Mouse (Mus musculus): ENCODE results near the gene Txndc5. TPM values are rescaled to one million over a fixed set of nuclear protein-coding genes. Genes with fewer than 3 reads are reported as not detected.

Gene Txndc5
- polyA plus RNA-seq (2015; fragmentation: Nextera tagmentation; extraction: Ambion mirVana), result 56.0 and 60.5 TPM in 2 replicates

DNA sequence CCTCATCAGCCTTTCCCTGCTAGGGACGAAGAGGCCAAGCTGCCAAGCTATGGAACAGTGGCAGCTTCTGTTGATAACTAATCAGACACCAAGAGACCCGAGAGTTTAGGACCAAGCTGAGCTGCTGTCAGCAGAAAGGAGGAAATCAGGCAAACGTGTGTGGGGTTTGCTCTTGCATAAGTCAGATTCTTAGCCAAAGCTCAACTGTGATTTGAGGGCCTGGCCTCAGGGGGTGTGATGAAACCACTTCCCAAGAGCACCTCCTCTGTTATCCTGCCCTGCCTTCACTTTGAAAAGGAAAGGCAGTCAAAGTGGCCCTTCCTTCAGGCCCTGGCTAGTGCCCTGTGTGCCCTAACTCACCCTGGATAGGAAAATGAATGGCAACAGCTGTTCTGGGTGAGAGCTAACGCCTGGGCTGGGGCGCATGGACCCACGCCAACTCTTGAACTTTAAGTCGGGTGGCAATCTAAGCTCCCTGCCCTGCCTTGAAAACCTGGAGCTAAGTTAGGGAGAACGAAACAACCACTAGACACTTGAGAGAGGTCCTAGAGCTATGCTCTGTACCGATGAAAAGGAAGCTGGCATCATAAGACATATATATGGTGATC, at the start of gene Txndc5:
Gene Txndc5, minus strand, starts transcription at position 138 of the 608 bp plus-strand sequence.
- Histone ChIP-seq H3K27ac (replicated peaks) (peak within 1 kb of the TSS; percentile 76), H3K9ac (replicated peaks) (peak within 1 kb of the TSS; percentile 72), H3K9me3 (no peaks in the 10 kb centered on the region), H3K27me3 (no peaks in the 10 kb centered on the region), H3K36me3 (no peaks in the 10 kb centered on the region), H3K4me2 (replicated peaks) (peak within 1 kb of the TSS; percentile 86), H3K4me1 (peaks cover 15% of the 10 kb centered on the region), H3K4me3 (peak within 1 kb of the TSS; percentile 75)
- ATAC-seq (replicated peaks), result peak; percentile 18
- 54% methylated on average over 9 of the region's 9 CpGs for WGBS

DNA sequence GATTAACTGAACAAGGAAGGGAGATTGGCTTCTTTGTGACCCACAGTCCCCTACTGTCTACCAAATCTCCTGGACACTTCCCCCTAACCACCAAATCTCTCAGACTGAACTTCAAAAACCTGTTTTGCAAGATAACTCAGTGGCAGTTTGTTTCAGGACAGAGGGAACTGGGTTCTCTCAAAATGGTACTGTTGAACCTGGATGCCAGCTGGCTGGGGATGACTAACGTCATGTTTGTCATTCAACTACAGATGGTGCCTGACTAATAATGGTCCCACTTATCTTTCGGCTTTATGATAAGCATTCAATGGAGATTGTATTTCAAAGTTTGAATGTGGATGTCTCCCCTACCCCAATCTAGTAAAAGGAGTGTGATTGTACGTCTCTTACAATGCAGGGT, 46.0 kb upstream of the Txndc5 start:
- Histone ChIP-seq H3K9ac (replicated peaks) (no peak overlapping the region), H3K9me3 (no peaks in the 10 kb centered on the region), H3K4me1 (no peaks in the 10 kb centered on the region), H3K36me3 (no peaks in the 10 kb centered on the region), H3K4me2 (replicated peaks) (no peak overlapping the region), H3K4me3 (no peak overlapping the region), H3K27me3 (no peaks in the 10 kb centered on the region), H3K27ac (replicated peaks) (no peak overlapping the region)
- ATAC-seq (replicated peaks), result no peak
- 67% methylated on average over 3 of the region's 3 CpGs for WGBS

DNA sequence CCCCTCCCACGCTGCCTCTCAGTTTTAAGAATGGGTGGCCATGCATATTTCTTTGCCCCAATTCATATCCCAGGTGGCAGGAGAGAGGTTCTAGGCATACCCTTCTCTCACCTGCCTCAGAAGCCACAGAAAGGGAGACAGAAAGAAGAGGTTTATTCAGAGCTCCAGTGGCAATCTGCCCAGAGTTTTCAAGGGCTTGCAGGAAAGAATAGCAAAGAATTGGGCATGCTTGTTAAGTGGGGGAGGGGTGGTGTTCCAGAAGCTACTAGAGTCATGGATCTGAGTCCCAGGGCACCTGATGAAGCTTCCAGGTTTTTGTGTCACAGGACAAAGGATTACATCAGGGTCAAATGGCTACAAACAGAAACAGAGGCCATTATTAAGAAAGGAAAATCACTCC, 44.7 kb upstream of the Txndc5 start:
- Histone ChIP-seq H3K9me3 (no peaks in the 10 kb centered on the region), H3K27ac (replicated peaks) (no peak overlapping the region), H3K9ac (replicated peaks) (no peak overlapping the region), H3K4me2 (replicated peaks) (no peak overlapping the region), H3K4me1 (no peaks in the 10 kb centered on the region), H3K27me3 (no peaks in the 10 kb centered on the region), H3K36me3 (no peaks in the 10 kb centered on the region), H3K4me3 (no peak overlapping the region)
- WGBS, result 94% methylated on average over 1 of the region's 1 CpGs
- no peak for ATAC-seq (replicated peaks)

DNA sequence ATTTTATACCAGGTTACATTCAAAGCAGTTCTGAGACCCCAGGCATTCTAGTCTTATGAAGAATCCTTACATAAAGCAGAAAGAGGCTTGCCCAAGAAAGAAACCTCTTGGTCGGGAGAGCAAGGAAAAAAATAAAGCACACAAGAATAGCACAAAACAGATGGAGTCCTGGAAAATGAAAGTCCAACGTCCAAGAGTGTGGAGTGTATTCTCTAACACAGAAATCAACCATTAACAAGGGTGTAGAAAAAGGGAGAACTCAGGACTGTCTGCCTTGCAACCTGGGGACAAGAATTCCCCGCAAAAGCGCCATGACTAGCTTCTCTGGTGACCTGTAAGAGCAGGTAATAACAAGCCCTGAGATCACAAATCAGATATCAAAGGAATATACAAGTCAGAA, 36.6 kb upstream of the Txndc5 start:
- ATAC-seq (replicated peaks), result no peak
- Histone ChIP-seq H3K4me3 (no peak overlapping the region), H3K27ac (replicated peaks) (no peak overlapping the region), H3K4me1 (no peaks in the 10 kb centered on the region), H3K36me3 (no peaks in the 10 kb centered on the region), H3K9ac (replicated peaks) (no peak overlapping the region), H3K4me2 (replicated peaks) (no peak overlapping the region), H3K9me3 (no peaks in the 10 kb centered on the region), H3K27me3 (no peaks in the 10 kb centered on the region)
- WGBS, result 69% methylated on average over 4 of the region's 4 CpGs

DNA sequence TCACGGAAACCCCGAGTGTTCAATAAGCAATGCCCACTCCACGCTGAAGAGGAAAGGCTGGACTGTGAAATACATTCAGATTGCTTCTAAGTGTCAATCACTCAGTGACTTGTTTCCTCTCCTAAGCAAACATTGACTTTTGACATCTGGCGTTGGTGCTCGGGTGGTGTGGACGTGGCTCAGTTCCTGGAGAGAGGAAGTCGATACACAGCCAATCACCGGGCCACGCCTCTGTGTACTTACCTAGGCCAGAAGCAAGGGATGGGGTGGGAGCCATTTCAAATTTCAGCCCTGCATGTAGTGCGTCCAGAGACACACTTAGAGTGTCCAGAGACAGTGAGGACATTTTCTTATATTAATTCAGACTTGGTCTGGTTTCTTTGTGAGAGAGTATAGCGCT, 26.0 kb upstream of the Txndc5 start:
- no peaks in the 10 kb centered on the region for H3K9me3 ChIP-seq
- H3K27ac ChIP-seq (replicated peaks), result no peak overlapping the region
- H3K27me3 ChIP-seq, result no peaks in the 10 kb centered on the region
- H3K4me1 ChIP-seq, result no peaks in the 10 kb centered on the region
- no peak for ATAC-seq (replicated peaks)
- WGBS, result 88% methylated on average over 11 of the region's 11 CpGs
- H3K4me2 ChIP-seq (replicated peaks), result no peak overlapping the region
- no peak overlapping the region for H3K9ac ChIP-seq (replicated peaks)
- no peak overlapping the region for H3K4me3 ChIP-seq
- H3K36me3 ChIP-seq, result no peaks in the 10 kb centered on the region

DNA sequence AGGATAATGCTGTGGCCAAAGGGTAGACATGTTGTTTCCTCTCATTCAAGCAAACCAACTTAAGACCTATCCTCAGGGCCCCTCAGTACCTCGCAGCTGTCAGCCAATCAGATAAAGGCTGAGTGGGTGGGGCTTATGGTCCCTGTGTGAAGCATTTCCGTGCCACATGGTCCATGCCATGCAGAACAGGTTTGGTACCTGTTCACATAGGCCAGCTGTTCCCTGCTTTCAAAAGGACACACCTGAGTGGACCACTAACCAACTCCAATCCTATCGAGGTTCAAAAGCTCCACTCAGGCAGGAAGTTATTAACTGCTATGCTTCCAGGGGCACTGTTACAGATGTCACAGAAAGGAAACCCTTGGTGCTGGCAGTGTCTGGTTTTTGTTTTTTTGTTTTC, 25.6 kb upstream of the Txndc5 start:
- no peak for ATAC-seq (replicated peaks)

DNA sequence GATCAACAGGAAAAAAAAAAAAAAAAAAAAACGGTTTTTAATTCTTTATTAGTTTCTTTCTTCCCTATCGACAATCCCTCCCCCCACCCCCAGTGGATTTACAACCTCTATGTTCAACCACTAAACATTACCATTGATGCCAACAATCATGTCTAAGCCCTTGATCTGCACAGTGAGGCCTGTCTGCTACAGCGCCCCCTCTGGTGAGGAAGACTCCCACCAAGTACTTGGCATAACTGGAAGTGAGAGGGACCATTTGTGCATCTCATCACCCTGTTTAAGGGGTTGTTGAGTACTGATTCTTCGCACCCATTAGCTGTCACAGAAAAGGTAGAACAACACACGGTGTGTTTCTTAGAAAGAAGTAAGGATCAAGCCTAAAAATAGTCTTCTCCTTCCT, 20.1 kb upstream of the Txndc5 start:
- 78% methylated on average over 5 of the region's 5 CpGs for WGBS
- Histone ChIP-seq H3K27me3 (no peaks in the 10 kb centered on the region), H3K4me3 (no peak overlapping the region), H3K9me3 (no peaks in the 10 kb centered on the region), H3K36me3 (no peaks in the 10 kb centered on the region), H3K9ac (replicated peaks) (no peak overlapping the region), H3K4me1 (no peaks in the 10 kb centered on the region), H3K4me2 (replicated peaks) (no peak overlapping the region), H3K27ac (replicated peaks) (no peak overlapping the region)
- ATAC-seq (replicated peaks), result no peak

More for the DNA sequence above, 25.6 kb upstream of the Txndc5 start:
- Histone ChIP-seq H3K4me1 (no peaks in the 10 kb centered on the region), H3K9ac (replicated peaks) (no peak overlapping the region), H3K36me3 (no peaks in the 10 kb centered on the region), H3K4me2 (replicated peaks) (no peak overlapping the region), H3K9me3 (no peaks in the 10 kb centered on the region), H3K4me3 (no peak overlapping the region), H3K27me3 (no peaks in the 10 kb centered on the region), H3K27ac (replicated peaks) (no peak overlapping the region)
- WGBS, result 82% methylated on average over 3 of the region's 3 CpGs

DNA sequence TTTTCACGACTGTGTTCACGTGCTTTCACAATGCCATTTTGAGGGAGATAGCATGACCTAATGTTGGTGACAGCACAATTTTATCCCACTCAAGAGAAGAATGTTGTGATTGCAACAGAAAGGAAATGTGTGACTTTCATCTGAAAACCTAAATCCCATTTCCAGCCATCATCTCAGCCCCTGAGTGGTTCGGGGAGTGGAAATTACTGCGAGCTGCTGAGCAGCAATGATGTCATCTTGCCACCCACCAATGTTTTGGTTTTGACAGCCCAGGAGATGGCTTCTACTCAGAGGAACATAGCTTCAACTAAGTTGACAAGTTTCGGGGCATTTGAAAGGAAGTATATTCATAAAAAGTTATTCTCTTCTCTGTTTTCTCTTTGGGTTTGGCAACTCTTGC, 19.1 kb upstream of the Txndc5 start:
- no peak overlapping the region for H3K4me2 ChIP-seq (replicated peaks)
- WGBS, result 92% methylated on average over 5 of the region's 5 CpGs
- no peaks in the 10 kb centered on the region for H3K36me3 ChIP-seq
- ATAC-seq (replicated peaks), result no peak
- no peak overlapping the region for H3K4me3 ChIP-seq
- H3K27me3 ChIP-seq, result no peaks in the 10 kb centered on the region
- no peak overlapping the region for H3K9ac ChIP-seq (replicated peaks)
- H3K9me3 ChIP-seq, result no peaks in the 10 kb centered on the region
- no peak overlapping the region for H3K27ac ChIP-seq (replicated peaks)
- H3K4me1 ChIP-seq, result no peaks in the 10 kb centered on the region

DNA sequence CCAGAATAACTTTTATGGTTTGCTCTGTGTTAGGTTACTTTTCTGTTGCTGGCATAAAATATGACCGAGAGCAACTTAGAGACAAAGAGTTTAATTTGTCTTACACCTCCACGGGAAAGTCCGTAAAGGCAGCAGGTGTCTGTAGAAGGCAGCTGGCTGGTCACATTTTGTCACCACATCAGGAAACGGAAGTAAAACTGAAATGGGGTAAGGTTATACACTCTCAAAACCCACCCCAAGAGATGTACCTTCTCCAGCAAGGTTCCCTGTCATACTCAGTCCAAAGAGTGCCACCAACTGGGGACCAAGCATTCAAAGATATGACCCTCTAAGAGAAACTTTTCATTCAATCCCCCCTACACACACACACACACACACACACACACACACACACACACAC, 18.1 kb upstream of the Txndc5 start:
- no peaks in the 10 kb centered on the region for H3K36me3 ChIP-seq
- no peaks in the 10 kb centered on the region for H3K4me1 ChIP-seq
- H3K27ac ChIP-seq (replicated peaks), result no peak overlapping the region
- H3K4me2 ChIP-seq (replicated peaks), result no peak overlapping the region
- H3K4me3 ChIP-seq, result no peak overlapping the region
- 87% methylated on average over 4 of the region's 4 CpGs for WGBS
- no peaks in the 10 kb centered on the region for H3K27me3 ChIP-seq
- no peaks in the 10 kb centered on the region for H3K9me3 ChIP-seq
- ATAC-seq (replicated peaks), result no peak
- no peak overlapping the region for H3K9ac ChIP-seq (replicated peaks)

DNA sequence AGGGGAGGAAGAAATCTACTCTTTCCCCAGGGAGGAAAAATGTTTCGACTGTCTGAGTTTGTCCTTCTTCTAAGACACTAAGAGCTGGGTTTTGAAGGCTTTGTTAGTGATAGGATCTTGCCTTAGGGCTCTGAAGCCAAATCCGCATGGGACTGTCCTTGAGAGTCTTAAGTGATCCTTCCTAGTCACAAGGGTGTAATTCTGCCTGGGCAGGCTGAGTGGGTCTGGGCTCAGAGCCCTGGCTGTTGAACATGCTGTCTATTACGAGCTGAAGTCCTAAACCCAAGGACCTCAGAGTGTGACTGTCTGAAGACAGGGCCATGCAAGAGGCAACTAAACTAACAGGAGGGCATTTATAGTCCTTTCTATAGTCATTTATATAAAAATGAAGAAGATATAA, 16.8 kb upstream of the Txndc5 start:
- H3K4me2 ChIP-seq (replicated peaks), result no peak overlapping the region
- no peak overlapping the region for H3K27ac ChIP-seq (replicated peaks)
- no peaks in the 10 kb centered on the region for H3K9me3 ChIP-seq
- no peak for ATAC-seq (replicated peaks)
- no peak overlapping the region for H3K9ac ChIP-seq (replicated peaks)
- WGBS, result 77% methylated on average over 3 of the region's 3 CpGs
- no peaks in the 10 kb centered on the region for H3K36me3 ChIP-seq
- H3K4me3 ChIP-seq, result no peak overlapping the region
- no peaks in the 10 kb centered on the region for H3K27me3 ChIP-seq
- no peaks in the 10 kb centered on the region for H3K4me1 ChIP-seq

DNA sequence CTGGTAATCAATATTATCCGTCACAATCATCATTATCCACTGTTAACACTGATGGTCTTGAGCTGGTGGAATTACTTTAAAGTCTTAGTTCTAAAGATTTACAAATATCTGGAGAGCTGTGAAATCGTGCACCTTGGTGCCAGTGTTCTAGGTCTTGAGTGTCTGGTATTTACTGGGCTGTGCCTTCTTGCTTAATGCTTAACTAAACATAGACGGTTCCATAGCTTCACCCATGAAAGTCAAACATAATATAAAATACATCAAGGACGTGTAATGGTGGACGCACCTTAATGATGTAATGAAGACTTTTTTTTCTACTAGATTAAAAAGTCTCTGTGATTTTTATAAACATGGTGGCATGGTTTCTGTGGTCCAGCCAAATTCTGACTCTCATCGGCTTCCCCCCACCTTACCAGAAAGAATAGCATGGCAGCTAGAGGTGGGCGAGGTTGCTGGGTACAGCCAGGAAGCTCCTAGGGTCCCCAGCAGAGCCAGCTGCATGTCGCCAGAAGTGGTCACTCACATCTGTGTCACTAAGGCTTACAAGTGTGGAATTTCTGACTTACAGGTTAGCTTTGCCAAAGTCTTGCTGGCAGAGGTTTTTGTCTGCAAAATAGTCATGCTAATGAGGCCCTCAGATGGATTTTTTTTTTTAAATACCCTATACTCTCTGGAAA, 16.3 kb upstream of the Txndc5 start:
- ATAC-seq (replicated peaks), result no peak
- H3K36me3 ChIP-seq, result no peaks in the 10 kb centered on the region
- H3K27me3 ChIP-seq, result no peaks in the 10 kb centered on the region
- no peaks in the 10 kb centered on the region for H3K4me1 ChIP-seq
- H3K4me2 ChIP-seq (replicated peaks), result no peak overlapping the region
- WGBS, result 90% methylated on average over 8 of the region's 8 CpGs
- no peak overlapping the region for H3K27ac ChIP-seq (replicated peaks)
- no peaks in the 10 kb centered on the region for H3K9me3 ChIP-seq
- no peak overlapping the region for H3K9ac ChIP-seq (replicated peaks)
- no peak overlapping the region for H3K4me3 ChIP-seq

DNA sequence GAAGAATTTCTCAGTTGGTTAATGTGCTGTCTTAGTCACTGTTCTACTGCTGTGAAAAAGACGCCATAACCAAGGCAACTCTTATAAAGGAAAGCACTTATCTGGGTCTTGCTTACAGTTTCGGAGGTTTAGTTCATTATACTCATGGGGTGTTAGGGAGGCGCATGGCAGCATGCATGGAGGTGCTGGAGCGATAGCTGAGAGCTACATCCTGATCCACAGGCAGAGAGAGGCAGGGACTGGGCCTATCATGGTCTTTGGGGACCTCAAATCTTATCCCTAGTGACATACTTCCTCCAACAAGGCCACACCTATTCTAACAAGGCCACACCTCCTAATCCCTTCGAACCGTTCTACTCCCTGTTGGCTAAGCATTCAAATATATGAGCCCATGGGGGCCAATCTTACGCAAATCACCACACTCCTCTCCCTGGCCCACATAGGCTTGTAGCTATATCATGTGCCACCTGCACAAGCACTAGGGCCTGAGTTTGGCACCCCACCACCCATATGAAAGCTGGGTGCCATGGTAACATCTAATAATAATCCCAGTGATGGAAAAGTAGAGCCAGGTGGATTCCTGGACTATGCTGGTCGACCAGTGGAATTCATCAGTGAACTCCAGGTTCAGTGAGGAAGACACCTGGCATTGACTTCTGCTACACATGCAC, 15.0 kb upstream of the Txndc5 start:
- WGBS, result 64% methylated on average over 8 of the region's 8 CpGs

More for the DNA sequence above, 15.0 kb upstream of the Txndc5 start:
- Histone ChIP-seq H3K36me3 (no peaks in the 10 kb centered on the region), H3K27ac (replicated peaks) (no peak overlapping the region), H3K9me3 (no peaks in the 10 kb centered on the region), H3K4me1 (no peaks in the 10 kb centered on the region), H3K4me3 (no peak overlapping the region), H3K9ac (replicated peaks) (no peak overlapping the region), H3K4me2 (replicated peaks) (no peak overlapping the region), H3K27me3 (no peaks in the 10 kb centered on the region)
- peak; percentile 51; the same call in 1 of the 2 replicates for ATAC-seq (replicated peaks)

All from forebrain, embryonic 15.5 days (tissue).